8 mouse cellular contexts compared by ENCODE assay signal in the genomic region with DNA sequence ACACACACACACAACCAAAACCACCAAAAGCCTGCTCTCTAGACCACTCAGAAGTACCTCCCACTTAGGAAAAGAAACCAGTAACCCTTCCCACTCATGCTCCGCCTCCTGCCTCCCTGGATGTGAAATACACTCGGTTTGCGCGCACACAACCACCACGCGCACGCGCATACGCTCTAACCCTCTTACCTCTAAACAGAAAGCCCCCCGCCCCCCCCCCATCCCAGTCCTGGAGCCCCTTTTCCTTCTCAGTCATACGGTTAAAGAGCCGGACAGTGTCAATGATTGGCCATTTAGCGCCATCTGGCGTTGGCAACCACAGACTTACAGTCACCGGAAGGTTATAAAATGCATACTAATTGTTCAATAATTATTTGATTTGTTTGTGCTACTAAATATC. TPM values are rescaled to one million over a fixed set of nuclear protein-coding genes. Genes with fewer than 3 reads are reported as not detected.
A peak's percentile ranks its signal among the peaks of the same experiment; 100 is the strongest.
DNase-seq lines count a peak whose midpoint lies in the region; ATAC-seq and TF ChIP-seq lines count a peak whose summit lies in the region.

No protein-coding gene starts in this region.

- intact Hi-C loops in left cerebral cortex, postnatal 4 days (cut with DNase I), result no loop called here

- TF ChIP-seq CTCF in embryonic fibroblast, embryonic 13.5 days (IDR thresholded peaks at IDR 0.05; ENCODE audit: borderline replicate concordance, insufficient read depth, low read length), result peak; percentile 45; the same call in 1 of the 2 replicates

- H3K4me2 ChIP-seq in hindbrain, embryonic 16.5 days (ENCODE audit: low read length), result peak overlapping the region; percentile 81
- H3K4me2 ChIP-seq in liver, embryonic 15.5 days, result peak overlapping the region; percentile 88
- H3K4me2 ChIP-seq in neural tube, embryonic 11.5 days (ENCODE audit: low read depth), result peak overlapping the region; percentile 53; the same call in 1 of the 2 replicates

- no peaks in the 10 kb centered on the region for H3K9me3 ChIP-seq in hindbrain, embryonic 16.5 days (ENCODE audit: control insufficient read depth, low read length)
- H3K9me3 ChIP-seq in liver, embryonic 15.5 days (replicated peaks), result no peaks in the 10 kb centered on the region
- H3K9me3 ChIP-seq in neural tube, embryonic 11.5 days (ENCODE audit: control insufficient read depth, low read length), result no peaks in the 10 kb centered on the region

- peak; percentile 74 for DNase-seq in left cerebral cortex, postnatal 4 days
- no peak for DNase-seq in left cerebral cortex, adult 11 months (ENCODE audit: low spot score)
- peak; percentile 88 for DNase-seq in ZHBTc4 (ENCODE audit: low read depth, low spot score)
- DNase-seq in neural tube, embryonic 11.5 days (ENCODE audit: low spot score), result peak; percentile 82
- no peak for DNase-seq in frontal cortex, postnatal 14 days (ENCODE audit: low spot score in 2 of 2)

- H3K27ac ChIP-seq in embryonic fibroblast, embryonic 13.5 days (ENCODE audit: insufficient read depth, low read length), result peak overlapping the region; percentile 98
- H3K27ac ChIP-seq in hindbrain, embryonic 16.5 days (ENCODE audit: low read depth, low read length), result no peak overlapping the region
- peak overlapping the region; percentile 45; the same call in 1 of the 2 replicates for H3K27ac ChIP-seq in liver, embryonic 15.5 days (replicated peaks)
- no peak overlapping the region for H3K27ac ChIP-seq in neural tube, embryonic 11.5 days (ENCODE audit: low read depth, low read length)

- no peaks in the 10 kb centered on the region; the same call in 1 of the 2 replicates for H3K4me1 ChIP-seq in embryonic fibroblast, embryonic 13.5 days (ENCODE audit: control insufficient read depth, insufficient read depth, low read length)
- peaks cover 19% of the 10 kb centered on the region for H3K4me1 ChIP-seq in hindbrain, embryonic 16.5 days (ENCODE audit: control insufficient read depth, insufficient read depth, low read depth, low read length)
- peaks cover 51% of the 10 kb centered on the region for H3K4me1 ChIP-seq in liver, embryonic 15.5 days (replicated peaks)
- peaks cover 22% of the 10 kb centered on the region for H3K4me1 ChIP-seq in neural tube, embryonic 11.5 days (ENCODE audit: control insufficient read depth, insufficient read depth, low read length)

- TF ChIP-seq POLR2A in embryonic fibroblast, embryonic 13.5 days (IDR thresholded peaks at IDR 0.05; ENCODE audit: low read depth, low read length), result no peak; the same call in 1 of the 2 replicates

- ATAC-seq in hindbrain, embryonic 16.5 days, result no peak
- ATAC-seq in liver, embryonic 15.5 days (ENCODE audit: insufficient read depth), result no peak
- no peak for ATAC-seq in neural tube, embryonic 11.5 days (ENCODE audit: insufficient read depth, low FRiP score, low TSS enrichment)

- 2% methylated on average over 15 of the region's 15 CpGs for WGBS in hindbrain, embryonic 16.5 days
- WGBS in liver, embryonic 15.5 days (ENCODE audit: insufficient replicate concordance), result 2% methylated on average over 15 of the region's 15 CpGs
- 3% methylated on average over 15 of the region's 15 CpGs for WGBS in neural tube, embryonic 11.5 days

- no peaks in the 10 kb centered on the region for H3K36me3 ChIP-seq in hindbrain, embryonic 16.5 days (ENCODE audit: control insufficient read depth, insufficient read depth, low read length)
- H3K36me3 ChIP-seq in liver, embryonic 15.5 days (replicated peaks), result no peaks in the 10 kb centered on the region
- no peaks in the 10 kb centered on the region for H3K36me3 ChIP-seq in neural tube, embryonic 11.5 days (ENCODE audit: control insufficient read depth, insufficient read depth, low read length)

- peak overlapping the region; percentile 46 for H3K4me3 ChIP-seq in embryonic fibroblast, embryonic 13.5 days (ENCODE audit: insufficient read depth, low read length)
- peak overlapping the region; percentile 24 for H3K4me3 ChIP-seq in hindbrain, embryonic 16.5 days (ENCODE audit: low read length)
- H3K4me3 ChIP-seq in liver, embryonic 15.5 days (replicated peaks), result peak overlapping the region; percentile 59
- H3K4me3 ChIP-seq in neural tube, embryonic 11.5 days (ENCODE audit: low read depth, low read length), result peak overlapping the region; percentile 31

- H3K27me3 ChIP-seq in hindbrain, embryonic 16.5 days (replicated peaks; ENCODE audit: control insufficient read depth, insufficient read depth, low read length), result peaks cover 9% of the 10 kb centered on the region
- peaks cover 68% of the 10 kb centered on the region for H3K27me3 ChIP-seq in liver, embryonic 15.5 days
- H3K27me3 ChIP-seq in neural tube, embryonic 11.5 days (ENCODE audit: control insufficient read depth, insufficient read depth, low read length), result peaks cover 25% of the 10 kb centered on the region

- H3K9ac ChIP-seq in hindbrain, embryonic 16.5 days (ENCODE audit: low read depth, low read length), result no peak overlapping the region
- H3K9ac ChIP-seq in liver, embryonic 15.5 days, result no peak overlapping the region
- H3K9ac ChIP-seq in neural tube, embryonic 11.5 days (ENCODE audit: low read length), result no peak overlapping the region

RNA-seq across cellular contexts. Expression of gene Cd248, which starts 5.2 kb away (rescaled TPM):
- total RNA-seq in left cerebral cortex, postnatal 4 days (2021), result 10 to 100 TPM; 14.2 TPM
- 202 and 292 TPM in 2 replicates for polyA plus RNA-seq in embryonic fibroblast, embryonic 13.5 days (2011; ENCODE audit: insufficient read length, low read depth, missing spikeins)
- polyA plus RNA-seq in hindbrain, embryonic 16.5 days (2015; fragmentation: Nextera tagmentation; extraction: Ambion mirVana), result 14.5 and 25.2 TPM in 2 replicates
- 3.2 and 3.7 TPM in 2 replicates for polyA plus RNA-seq in liver, embryonic 15.5 days (2015; fragmentation: Nextera tagmentation; extraction: Ambion mirVana)
- 30.1 and 34.7 TPM in 2 replicates for polyA plus RNA-seq in neural tube, embryonic 11.5 days (2014; fragmentation: Nextera tagmentation; extraction: Ambion mirVana)

RNA-seq across cellular contexts. Expression of gene Tmem151a, which starts 12.3 kb away (rescaled TPM):
- 10 to 100 TPM; 47.7 to 55.3 TPM for total RNA-seq in left cerebral cortex, postnatal 4 days (2021)
- polyA plus RNA-seq in embryonic fibroblast, embryonic 13.5 days (2011; ENCODE audit: insufficient read length, low read depth, missing spikeins), result 6.0 and 7.2 TPM in 2 replicates
- polyA plus RNA-seq in hindbrain, embryonic 16.5 days (2015; fragmentation: Nextera tagmentation; extraction: Ambion mirVana), result 38.5 and 49.0 TPM in 2 replicates
- polyA plus RNA-seq in liver, embryonic 15.5 days (2015; fragmentation: Nextera tagmentation; extraction: Ambion mirVana), result 0.41 and 0.45 TPM in 2 replicates
- 1.8 and 2.0 TPM in 2 replicates for polyA plus RNA-seq in neural tube, embryonic 11.5 days (2014; fragmentation: Nextera tagmentation; extraction: Ambion mirVana)

RNA-seq across cellular contexts. Expression of gene Yif1a, which starts 15.3 kb away (rescaled TPM):
- 10 to 100 TPM; 22.0 to 24.4 TPM for total RNA-seq in left cerebral cortex, postnatal 4 days (2021)
- polyA plus RNA-seq in embryonic fibroblast, embryonic 13.5 days (2011; ENCODE audit: insufficient read length, low read depth, missing spikeins), result 94.1 and 96.4 TPM in 2 replicates
- polyA plus RNA-seq in hindbrain, embryonic 16.5 days (2015; fragmentation: Nextera tagmentation; extraction: Ambion mirVana), result 60.7 and 65.8 TPM in 2 replicates
- polyA plus RNA-seq in liver, embryonic 15.5 days (2015; fragmentation: Nextera tagmentation; extraction: Ambion mirVana), result 49.4 and 55.3 TPM in 2 replicates
- polyA plus RNA-seq in neural tube, embryonic 11.5 days (2014; fragmentation: Nextera tagmentation; extraction: Ambion mirVana), result 80.4 and 88.0 TPM in 2 replicates

RNA-seq across cellular contexts. Expression of gene Rin1, which starts 22.7 kb away (rescaled TPM):
- total RNA-seq in left cerebral cortex, postnatal 4 days (2021), result 1 to 10 TPM; 3.9 to 7.1 TPM
- 60.2 and 82.9 TPM in 2 replicates for polyA plus RNA-seq in embryonic fibroblast, embryonic 13.5 days (2011; ENCODE audit: insufficient read length, low read depth, missing spikeins)
- 0.64 and 0.72 TPM in 2 replicates for polyA plus RNA-seq in hindbrain, embryonic 16.5 days (2015; fragmentation: Nextera tagmentation; extraction: Ambion mirVana)
- polyA plus RNA-seq in liver, embryonic 15.5 days (2015; fragmentation: Nextera tagmentation; extraction: Ambion mirVana), result 0.17 and 0.38 TPM in 2 replicates
- 1.1 and 2.3 TPM in 2 replicates for polyA plus RNA-seq in neural tube, embryonic 11.5 days (2014; fragmentation: Nextera tagmentation; extraction: Ambion mirVana)

RNA-seq across cellular contexts. Expression of gene Cnih2, which starts 25.3 kb away (rescaled TPM):
- total RNA-seq in left cerebral cortex, postnatal 4 days (2021), result 100 to 1,000 TPM; 393 to 412 TPM
- polyA plus RNA-seq in embryonic fibroblast, embryonic 13.5 days (2011; ENCODE audit: insufficient read length, low read depth, missing spikeins), result 4.7 and 5.2 TPM in 2 replicates
- 361 and 364 TPM in 2 replicates for polyA plus RNA-seq in hindbrain, embryonic 16.5 days (2015; fragmentation: Nextera tagmentation; extraction: Ambion mirVana)
- polyA plus RNA-seq in liver, embryonic 15.5 days (2015; fragmentation: Nextera tagmentation; extraction: Ambion mirVana), result 0.68 and 0.83 TPM in 2 replicates
- 110 and 127 TPM in 2 replicates for polyA plus RNA-seq in neural tube, embryonic 11.5 days (2014; fragmentation: Nextera tagmentation; extraction: Ambion mirVana)

Comparison
In these comparisons a context has a peak if more than half of its experiments do, and no peak if none do; other contexts are left out.
1. DNase-seq: peak in left cerebral cortex, postnatal 4 days (single experiment), ZHBTc4 (single experiment) and neural tube, embryonic 11.5 days (single experiment); none in left cerebral cortex, adult 11 months (single experiment) and frontal cortex, postnatal 14 days (0 of 2).
2. H3K27ac ChIP-seq: peak in embryonic fibroblast, embryonic 13.5 days (single experiment) and liver, embryonic 15.5 days (single experiment); none in hindbrain, embryonic 16.5 days (single experiment) and neural tube, embryonic 11.5 days (single experiment).
3. Peak in every context shown above with its lines, with median percentiles within 50 percentile points of each other: H3K4me3 ChIP-seq and H3K4me2 ChIP-seq.